Mouse (Mus musculus) lung, postnatal 0 days (tissue): ENCODE results near the gene Rtn2.

Source experiments
- CTCF ChIP-seq: IDR thresholded peaks from 2 replicates; pipeline ENCODE4 v1.5.1; 2016; ENCODE audit warnings: antibody characterized with exemption, mild to moderate bottlenecking
- EP300 ChIP-seq: IDR thresholded peaks from 2 replicates; pipeline ENCODE4 v1.6.1; 2016; ENCODE audit warnings: antibody characterized with exemption, mild to moderate bottlenecking, control low read depth

- TF ChIP-seq CTCF (no peak), EP300 (no peak)
Observed at GRCm38 (mm10) chr7:19235092-19235671, 47.2 kb upstream of the Rtn2 start.
